Mouse (Mus musculus): Measurements from ENCODE around the gene Itsn2. TPM values are rescaled to one million over a fixed set of nuclear protein-coding genes. Genes with fewer than 3 reads are reported as not detected.

Itsn2 gene
- polyA plus RNA-seq, 1 experiment from 2014 or later = 18.5 TPM

- DNase-seq (ENCODE audit: low spot score) (no peak), ATAC-seq (replicated peaks; ENCODE audit: low FRiP score) (no peak)
- 72% methylated on average over 6 of the region's 6 CpGs for WGBS
- no peak overlapping the region for H3K27ac ChIP-seq (ENCODE audit: low read depth, low read length)
- no peaks in the 10 kb centered on the region for H3K9me3 ChIP-seq (ENCODE audit: control insufficient read depth, low read length)
- no peaks in the 10 kb centered on the region for H3K27me3 ChIP-seq (ENCODE audit: control insufficient read depth, insufficient read depth, low read length)
- no peak overlapping the region for H3K9ac ChIP-seq (ENCODE audit: low read length)
- H3K4me2 ChIP-seq (ENCODE audit: low read depth, low read length, severe bottlenecking) = no peak overlapping the region; the same call in 1 of the 2 replicates
- no peak overlapping the region for H3K4me3 ChIP-seq (ENCODE audit: low read depth, low read length)
- H3K4me1 ChIP-seq (replicated peaks; ENCODE audit: control insufficient read depth, insufficient read depth, low read length) = peaks cover 2% of the 10 kb centered on the region; the same call in 1 of the 2 replicates
- no peaks in the 10 kb centered on the region for H3K36me3 ChIP-seq (ENCODE audit: control insufficient read depth, insufficient read depth, low read length)
Measured at GRCm38 (mm10) chr12:4592025-4592424, 413 bp upstream of the Itsn2 start.

- no peak overlapping the region for H3K27ac ChIP-seq (ENCODE audit: low read depth, low read length)
- ATAC-seq (replicated peaks; ENCODE audit: low FRiP score) = peak; percentile 80
- peak overlapping the region; percentile 92 for H3K4me3 ChIP-seq (ENCODE audit: low read depth, low read length)
- peak overlapping the region; percentile 84 for H3K9ac ChIP-seq (ENCODE audit: low read length)
- DNase-seq (ENCODE audit: low spot score) = peak; percentile 73
- under 1% methylated on average over 65 of the region's 80 CpGs for WGBS
- H3K27me3 ChIP-seq (ENCODE audit: control insufficient read depth, insufficient read depth, low read length) = no peaks in the 10 kb centered on the region
- peaks cover 2% of the 10 kb centered on the region; the same call in 1 of the 2 replicates for H3K4me1 ChIP-seq (replicated peaks; ENCODE audit: control insufficient read depth, insufficient read depth, low read length)
- peak overlapping the region; percentile 83 for H3K4me2 ChIP-seq (ENCODE audit: low read depth, low read length, severe bottlenecking)
- H3K36me3 ChIP-seq (ENCODE audit: control insufficient read depth, insufficient read depth, low read length) = no peaks in the 10 kb centered on the region
- H3K9me3 ChIP-seq (ENCODE audit: control insufficient read depth, low read length) = no peaks in the 10 kb centered on the region
Measured at GRCm38 (mm10) chr12:4593166-4593929, 910 bp downstream of the Itsn2 start.

GRCm38 (mm10) chr12:4593930-4594391 lies 1.5 kb downstream of the Itsn2 start:
- Histone ChIP-seq H3K27ac (ENCODE audit: low read depth, low read length) (no peak overlapping the region), H3K9ac (ENCODE audit: low read length) (no peak overlapping the region; the same call in 1 of the 2 replicates), H3K36me3 (ENCODE audit: control insufficient read depth, insufficient read depth, low read length) (no peaks in the 10 kb centered on the region), H3K27me3 (ENCODE audit: control insufficient read depth, insufficient read depth, low read length) (no peaks in the 10 kb centered on the region), H3K4me1 (replicated peaks; ENCODE audit: control insufficient read depth, insufficient read depth, low read length) (peaks cover 2% of the 10 kb centered on the region; the same call in 1 of the 2 replicates), H3K9me3 (ENCODE audit: control insufficient read depth, low read length) (no peaks in the 10 kb centered on the region), H3K4me2 (ENCODE audit: low read depth, low read length, severe bottlenecking) (peak overlapping the region; percentile 83), H3K4me3 (ENCODE audit: low read depth, low read length) (peak overlapping the region; percentile 92)
- WGBS = 71% methylated on average over 9 of the region's 9 CpGs
- ATAC-seq (replicated peaks; ENCODE audit: low FRiP score) = no peak
- DNase-seq (ENCODE audit: low spot score) = no peak

GRCm38 (mm10) chr12:4595055-4595454 lies 2.6 kb downstream of the Itsn2 start:
- H3K36me3 ChIP-seq (ENCODE audit: control insufficient read depth, insufficient read depth, low read length) = no peaks in the 10 kb centered on the region
- ATAC-seq (replicated peaks; ENCODE audit: low FRiP score) = no peak
- peaks cover 2% of the 10 kb centered on the region; the same call in 1 of the 2 replicates for H3K4me1 ChIP-seq (replicated peaks; ENCODE audit: control insufficient read depth, insufficient read depth, low read length)
- H3K27me3 ChIP-seq (ENCODE audit: control insufficient read depth, insufficient read depth, low read length) = no peaks in the 10 kb centered on the region
- no peak overlapping the region for H3K4me3 ChIP-seq (ENCODE audit: low read depth, low read length)
- WGBS = 86% methylated on average over 6 of the region's 6 CpGs
- H3K27ac ChIP-seq (ENCODE audit: low read depth, low read length) = no peak overlapping the region
- no peak overlapping the region for H3K4me2 ChIP-seq (ENCODE audit: low read depth, low read length, severe bottlenecking)
- no peaks in the 10 kb centered on the region for H3K9me3 ChIP-seq (ENCODE audit: control insufficient read depth, low read length)
- no peak for DNase-seq (ENCODE audit: low spot score)
- H3K9ac ChIP-seq (ENCODE audit: low read length) = no peak overlapping the region

- WGBS = 63% methylated on average over 8 of the region's 8 CpGs
Measured at GRCm38 (mm10) chr12:4598666-4599428, 6.4 kb downstream of the Itsn2 start.

GRCm38 (mm10) chr12:4599713-4600112 lies 7.3 kb downstream of the Itsn2 start:
- Histone ChIP-seq H3K4me1 (replicated peaks; ENCODE audit: control insufficient read depth, insufficient read depth, low read length) (no peaks in the 10 kb centered on the region), H3K9ac (ENCODE audit: low read length) (no peak overlapping the region), H3K4me2 (ENCODE audit: low read depth, low read length, severe bottlenecking) (no peak overlapping the region), H3K36me3 (ENCODE audit: control insufficient read depth, insufficient read depth, low read length) (no peaks in the 10 kb centered on the region), H3K4me3 (ENCODE audit: low read depth, low read length) (no peak overlapping the region), H3K27ac (ENCODE audit: low read depth, low read length) (no peak overlapping the region), H3K9me3 (ENCODE audit: control insufficient read depth, low read length) (no peaks in the 10 kb centered on the region), H3K27me3 (ENCODE audit: control insufficient read depth, insufficient read depth, low read length) (no peaks in the 10 kb centered on the region)
- no peak for ATAC-seq (replicated peaks; ENCODE audit: low FRiP score)
- 75% methylated on average over 4 of the region's 4 CpGs for WGBS
- no peak for DNase-seq (ENCODE audit: low spot score)

More at GRCm38 (mm10) chr12:4598666-4599428, 6.4 kb downstream of the Itsn2 start:
- H3K27me3 ChIP-seq (ENCODE audit: control insufficient read depth, insufficient read depth, low read length) = no peaks in the 10 kb centered on the region
- H3K4me2 ChIP-seq (ENCODE audit: low read depth, low read length, severe bottlenecking) = no peak overlapping the region
- no peak overlapping the region for H3K9ac ChIP-seq (ENCODE audit: low read length)
- H3K27ac ChIP-seq (ENCODE audit: low read depth, low read length) = no peak overlapping the region
- no peaks in the 10 kb centered on the region for H3K4me1 ChIP-seq (replicated peaks; ENCODE audit: control insufficient read depth, insufficient read depth, low read length)
- H3K4me3 ChIP-seq (ENCODE audit: low read depth, low read length) = no peak overlapping the region
- no peak for DNase-seq (ENCODE audit: low spot score)
- no peaks in the 10 kb centered on the region for H3K9me3 ChIP-seq (ENCODE audit: control insufficient read depth, low read length)
- no peak for ATAC-seq (replicated peaks; ENCODE audit: low FRiP score)
- no peaks in the 10 kb centered on the region for H3K36me3 ChIP-seq (ENCODE audit: control insufficient read depth, insufficient read depth, low read length)

- Histone ChIP-seq H3K4me2 (ENCODE audit: low read depth, low read length, severe bottlenecking) (no peak overlapping the region), H3K4me3 (ENCODE audit: low read depth, low read length) (no peak overlapping the region), H3K27me3 (ENCODE audit: control insufficient read depth, insufficient read depth, low read length) (no peaks in the 10 kb centered on the region), H3K36me3 (ENCODE audit: control insufficient read depth, insufficient read depth, low read length) (no peaks in the 10 kb centered on the region), H3K9ac (ENCODE audit: low read length) (no peak overlapping the region), H3K9me3 (ENCODE audit: control insufficient read depth, low read length) (no peaks in the 10 kb centered on the region), H3K4me1 (replicated peaks; ENCODE audit: control insufficient read depth, insufficient read depth, low read length) (no peaks in the 10 kb centered on the region), H3K27ac (ENCODE audit: low read depth, low read length) (no peak overlapping the region)
- WGBS = 21% methylated on average over 3 of the region's 3 CpGs
- ATAC-seq (replicated peaks; ENCODE audit: low FRiP score) = no peak
- DNase-seq (ENCODE audit: low spot score) = no peak
Measured at GRCm38 (mm10) chr12:4606625-4607024, 14.2 kb downstream of the Itsn2 start.

GRCm38 (mm10) chr12:4614722-4615121 lies 22.3 kb downstream of the Itsn2 start:
- no peaks in the 10 kb centered on the region for H3K36me3 ChIP-seq (ENCODE audit: control insufficient read depth, insufficient read depth, low read length)
- DNase-seq (ENCODE audit: low spot score) (no peak), ATAC-seq (replicated peaks; ENCODE audit: low FRiP score) (no peak)
- no peak overlapping the region for H3K27ac ChIP-seq (ENCODE audit: low read depth, low read length)
- no peaks in the 10 kb centered on the region for H3K27me3 ChIP-seq (ENCODE audit: control insufficient read depth, insufficient read depth, low read length)
- no peaks in the 10 kb centered on the region for H3K4me1 ChIP-seq (replicated peaks; ENCODE audit: control insufficient read depth, insufficient read depth, low read length)
- no peak overlapping the region for H3K4me2 ChIP-seq (ENCODE audit: low read depth, low read length, severe bottlenecking)
- 83% methylated on average over 2 of the region's 2 CpGs for WGBS
- no peak overlapping the region for H3K9ac ChIP-seq (ENCODE audit: low read length)
- no peaks in the 10 kb centered on the region for H3K9me3 ChIP-seq (ENCODE audit: control insufficient read depth, low read length)
- no peak overlapping the region for H3K4me3 ChIP-seq (ENCODE audit: low read depth, low read length)

All from forebrain, embryonic 11.5 days (tissue).